Mouse (Mus musculus): ENCODE results near the gene Skap2. TPM values are rescaled to one million over a fixed set of nuclear protein-coding genes. Genes with fewer than 3 reads are reported as not detected.

The Skap2 gene
- polyA plus RNA-seq, 1 experiment from 2014 or later, result 25.3 TPM

DNA sequence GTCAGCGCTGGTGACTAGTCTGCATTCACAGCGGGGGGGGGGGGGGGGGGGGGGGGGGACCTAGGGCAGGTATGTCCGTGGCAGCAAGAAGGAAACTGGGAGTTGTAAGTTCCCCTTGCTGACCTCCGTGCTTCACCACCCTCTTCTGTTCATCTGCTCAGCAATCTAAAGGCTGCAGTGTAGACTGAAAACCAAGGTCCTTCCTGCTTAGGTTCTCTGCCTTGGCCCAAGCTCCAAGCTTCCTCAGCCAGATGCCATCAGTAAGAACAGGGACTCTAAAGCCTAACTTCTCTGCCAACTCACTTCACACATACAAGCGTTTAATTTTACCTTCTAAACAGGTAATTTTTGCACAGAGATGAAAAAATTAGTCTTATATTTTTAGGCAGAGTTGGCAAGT is 10.0 kb upstream of the Skap2 start:
- H3K9ac ChIP-seq (replicated peaks), result no peak overlapping the region
- no peaks in the 10 kb centered on the region for H3K27me3 ChIP-seq (ENCODE audit: insufficient read depth, low read length)
- 38% methylated on average over 4 of the region's 5 CpGs for WGBS (ENCODE audit: insufficient replicate concordance)
- no peak overlapping the region for H3K4me3 ChIP-seq (ENCODE audit: low read depth, low read length)
- ATAC-seq (no peak), DNase-seq (no peak)
- no peaks in the 10 kb centered on the region for H3K4me1 ChIP-seq (ENCODE audit: insufficient read depth)
- TF ChIP-seq EP300 (IDR thresholded peaks at IDR 0.05; ENCODE audit: low read depth) (no peak), CTCF (IDR thresholded peaks at IDR 0.05; ENCODE audit: low read depth) (no peak)
- H3K27ac ChIP-seq (ENCODE audit: low read depth), result no peak overlapping the region
- H3K9me3 ChIP-seq (ENCODE audit: low read length), result no peaks in the 10 kb centered on the region
- no peaks in the 10 kb centered on the region for H3K36me3 ChIP-seq (replicated peaks; ENCODE audit: insufficient read depth, low read length)
- H3K4me2 ChIP-seq (ENCODE audit: low read depth, low read length), result no peak overlapping the region

- H3K4me3 ChIP-seq (ENCODE audit: low read depth, low read length), result no peak overlapping the region
- H3K27ac ChIP-seq (ENCODE audit: low read depth), result no peak overlapping the region
- no peaks in the 10 kb centered on the region for H3K4me1 ChIP-seq (ENCODE audit: insufficient read depth)
- no peak overlapping the region for H3K9ac ChIP-seq (replicated peaks)
- 76% methylated on average over 5 of the region's 5 CpGs for WGBS (ENCODE audit: insufficient replicate concordance)
- H3K9me3 ChIP-seq (ENCODE audit: low read length), result no peaks in the 10 kb centered on the region
- DNase-seq (no peak), ATAC-seq (no peak)
- no peaks in the 10 kb centered on the region for H3K36me3 ChIP-seq (replicated peaks; ENCODE audit: insufficient read depth, low read length)
- TF ChIP-seq CTCF (IDR thresholded peaks at IDR 0.05; ENCODE audit: low read depth), result no peak
- no peak for TF ChIP-seq EP300 (IDR thresholded peaks at IDR 0.05; ENCODE audit: low read depth)
- no peak overlapping the region for H3K4me2 ChIP-seq (ENCODE audit: low read depth, low read length)
- no peaks in the 10 kb centered on the region for H3K27me3 ChIP-seq (ENCODE audit: insufficient read depth, low read length)
These were observed 7.9 kb upstream of the Skap2 start for GRCm38 (mm10) chr6:52020276-52020675.

- Histone ChIP-seq H3K4me1 (ENCODE audit: insufficient read depth) (peaks cover 3% of the 10 kb centered on the region), H3K9ac (replicated peaks) (peak overlapping the region; percentile 23; the same call in 1 of the 2 replicates), H3K4me3 (ENCODE audit: low read depth, low read length) (peak overlapping the region; percentile 76), H3K27me3 (ENCODE audit: insufficient read depth, low read length) (0 out of 2 replicates have a peak, but pooled peaks cover 4% of the 10 kb centered on the region), H3K9me3 (ENCODE audit: low read length) (no peaks in the 10 kb centered on the region), H3K4me2 (ENCODE audit: low read depth, low read length) (peak overlapping the region; percentile 88), H3K36me3 (replicated peaks; ENCODE audit: insufficient read depth, low read length) (no peaks in the 10 kb centered on the region), H3K27ac (ENCODE audit: low read depth) (peak overlapping the region; percentile 8; the same call in 1 of the 2 replicates)
- WGBS (ENCODE audit: insufficient replicate concordance), result 19% methylated on average over 3 of the region's 3 CpGs
- TF ChIP-seq EP300 (IDR thresholded peaks at IDR 0.05; ENCODE audit: low read depth) (no peak), CTCF (IDR thresholded peaks at IDR 0.05; ENCODE audit: low read depth) (no peak)
- DNase-seq (no peak), ATAC-seq (no peak)
These were observed 1.0 kb upstream of the Skap2 start for GRCm38 (mm10) chr6:52013245-52013945.

- 3% methylated on average over 26 of the region's 26 CpGs for WGBS (ENCODE audit: insufficient replicate concordance)
- Histone ChIP-seq H3K4me3 (ENCODE audit: low read depth, low read length) (peak overlapping the region; percentile 76), H3K9me3 (ENCODE audit: low read length) (no peaks in the 10 kb centered on the region), H3K36me3 (replicated peaks; ENCODE audit: insufficient read depth, low read length) (no peaks in the 10 kb centered on the region), H3K27me3 (ENCODE audit: insufficient read depth, low read length) (peaks cover 7% of the 10 kb centered on the region), H3K9ac (replicated peaks) (peak overlapping the region; percentile 63), H3K4me1 (ENCODE audit: insufficient read depth) (peaks cover 3% of the 10 kb centered on the region), H3K4me2 (ENCODE audit: low read depth, low read length) (peak overlapping the region; percentile 88), H3K27ac (ENCODE audit: low read depth) (peak overlapping the region; percentile 90)
- ATAC-seq (peak; percentile 75), DNase-seq (no peak)
- no peak for TF ChIP-seq EP300 (IDR thresholded peaks at IDR 0.05; ENCODE audit: low read depth)
- no peak for TF ChIP-seq CTCF (IDR thresholded peaks at IDR 0.05; ENCODE audit: low read depth)
These were observed 565 bp downstream of the Skap2 start for GRCm38 (mm10) chr6:52011559-52012408.

GRCm38 (mm10) chr6:52009385-52009784 is 3.0 kb downstream of the Skap2 start:
- Histone ChIP-seq H3K27me3 (ENCODE audit: insufficient read depth, low read length) (peaks cover 25% of the 10 kb centered on the region), H3K27ac (ENCODE audit: low read depth) (no peak overlapping the region), H3K9me3 (ENCODE audit: low read length) (no peaks in the 10 kb centered on the region), H3K9ac (replicated peaks) (no peak overlapping the region), H3K4me2 (ENCODE audit: low read depth, low read length) (no peak overlapping the region), H3K4me1 (ENCODE audit: insufficient read depth) (peaks cover 3% of the 10 kb centered on the region), H3K4me3 (ENCODE audit: low read depth, low read length) (no peak overlapping the region), H3K36me3 (replicated peaks; ENCODE audit: insufficient read depth, low read length) (no peaks in the 10 kb centered on the region)
- TF ChIP-seq CTCF (IDR thresholded peaks at IDR 0.05; ENCODE audit: low read depth) (no peak), EP300 (IDR thresholded peaks at IDR 0.05; ENCODE audit: low read depth) (no peak)
- no peak for ATAC-seq
- WGBS (ENCODE audit: insufficient replicate concordance), result 70% methylated on average over 6 of the region's 6 CpGs
- DNase-seq, result no peak

DNA sequence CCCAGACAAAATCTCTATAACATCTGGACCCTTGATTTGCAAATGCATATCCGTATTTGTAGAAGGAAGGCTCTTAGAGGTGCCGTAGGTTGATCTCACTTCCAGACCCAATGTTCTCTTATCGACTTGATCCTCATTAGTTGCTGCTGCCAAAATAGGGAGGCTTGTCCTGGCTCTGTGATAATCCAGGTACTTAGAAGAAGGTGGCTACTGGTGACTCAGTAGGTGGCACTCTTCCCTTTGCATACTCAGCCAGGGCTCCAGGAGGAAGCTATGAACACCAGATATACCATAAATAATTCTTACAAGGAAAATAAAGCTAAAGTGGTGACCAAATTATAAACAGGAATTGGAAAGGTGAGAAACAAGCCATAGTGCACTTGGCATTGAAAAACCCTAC is 3.6 kb downstream of the Skap2 start:
- H3K4me2 ChIP-seq (ENCODE audit: low read depth, low read length), result no peak overlapping the region
- H3K4me1 ChIP-seq (ENCODE audit: insufficient read depth), result peaks cover 3% of the 10 kb centered on the region
- no peak for DNase-seq
- no peaks in the 10 kb centered on the region for H3K9me3 ChIP-seq (ENCODE audit: low read length)
- WGBS (ENCODE audit: insufficient replicate concordance), result 43% methylated on average over 3 of the region's 3 CpGs
- no peak overlapping the region for H3K4me3 ChIP-seq (ENCODE audit: low read depth, low read length)
- H3K9ac ChIP-seq (replicated peaks), result no peak overlapping the region
- ATAC-seq, result no peak
- H3K36me3 ChIP-seq (replicated peaks; ENCODE audit: insufficient read depth, low read length), result no peaks in the 10 kb centered on the region
- peak; percentile 13; the same call in 1 of the 2 replicates for TF ChIP-seq CTCF (IDR thresholded peaks at IDR 0.05; ENCODE audit: low read depth)
- TF ChIP-seq EP300 (IDR thresholded peaks at IDR 0.05; ENCODE audit: low read depth), result no peak
- peaks cover 31% of the 10 kb centered on the region for H3K27me3 ChIP-seq (ENCODE audit: insufficient read depth, low read length)
- H3K27ac ChIP-seq (ENCODE audit: low read depth), result no peak overlapping the region
